Mouse (Mus musculus): ENCODE measurements at regions not wholly inside any gene's neighbourhood (a gene's known extent, or its start where the extent isn't known, plus 50 kb on each side); places are given as distances from the start of the nearest gene placed in this dataset.

- TF ChIP-seq HCFC1 (IDR thresholded peaks at IDR 0.05; ENCODE audit: borderline replicate concordance, insufficient read depth, low read length): no peak
- no peak for TF ChIP-seq ZC3H11A (IDR thresholded peaks at IDR 0.05; ENCODE audit: borderline replicate concordance, low read depth, low read length)
Measured at GRCm38 (mm10) chr1:61423253-61423652, 215.4 kb upstream of the Pard3b start.

Data from ES-E14 (cell line).